Mouse (Mus musculus): Measurements from ENCODE around the gene Gbp9. TPM values are rescaled to one million over a fixed set of nuclear protein-coding genes. Genes with fewer than 3 reads are reported as not detected.

Gbp9 gene
- total and polyA plus RNA-seq, 3 experiments: 5.6 to 9.4 (median 7.4) TPM

GRCm38 (mm10) chr5:105032362-105032761, 107.0 kb downstream of the Gbp9 start:
- intact Hi-C loops (cut with DNase I): no loop called here
- Histone ChIP-seq H3K9ac (ENCODE audit: low read depth, low read length) (no peak overlapping the region), H3K4me1 (ENCODE audit: control insufficient read depth, insufficient read depth, low read length) (no peaks in the 10 kb centered on the region), H3K27me3 (ENCODE audit: control insufficient read depth, insufficient read depth, low read length) (no peaks in the 10 kb centered on the region), H3K27ac (no peak overlapping the region), H3K79me2 (replicated peaks; ENCODE audit: control insufficient read depth, insufficient read depth, low read length) (no peaks in the 10 kb centered on the region), H3K4me3 (no peak overlapping the region), H3K36me3 (ENCODE audit: control insufficient read depth, insufficient read depth, low read length) (no peaks in the 10 kb centered on the region)
- WGBS: 40% methylated on average over 2 of the region's 2 CpGs
- no peak for DNase-seq
- TF ChIP-seq EP300 (IDR thresholded peaks at IDR 0.05; ENCODE audit: insufficient read depth, low read depth, low read length): no peak
- TF ChIP-seq POLR2A (IDR thresholded peaks at IDR 0.05; ENCODE audit: insufficient read depth, low read depth, low read length): no peak

Other genes starting within 250 kb of the Gbp9 start
- under 1 TPM; 0.18 to 0.23 TPM for gene Abcg3, start 156.8 kb downstream of the Gbp9 start, total RNA-seq (2021)
- 0.26 and 0.27 TPM in 2 replicates for gene Abcg3, start 156.8 kb downstream of the Gbp9 start, polyA plus RNA-seq (2012; rRNA removed)
- gene Gbp8, start within 50 bp of the Gbp9 start, total RNA-seq (2021): under 1 TPM; 0.13 to 0.23 TPM
- 0.29 TPM in 2 replicates for gene Gbp8, start within 50 bp of the Gbp9 start, polyA plus RNA-seq (2012; rRNA removed)
- 10 to 100 TPM in 1 of 2 experiments, 1 to 10 TPM in 1; 4.6 to 11.5 TPM for gene Gbp4, start within 50 bp of the Gbp9 start, total RNA-seq (2021)
- gene Gbp4, start within 50 bp of the Gbp9 start, polyA plus RNA-seq (2012; rRNA removed): 7.8 and 10.4 TPM in 2 replicates
- gene Gbp10, start 100.0 kb upstream of the Gbp9 start, total RNA-seq (2021): 1 to 10 TPM in 1 of 2 experiments, under 1 TPM in 1; 0.93 to 1.7 TPM
- gene Gbp10, start 100.0 kb upstream of the Gbp9 start, polyA plus RNA-seq (2012; rRNA removed): 0.59 and 1.7 TPM in 2 replicates
- gene Gm43302, start 154.2 kb upstream of the Gbp9 start, total RNA-seq (2021): 1 to 10 TPM in 1 of 2 experiments, under 1 TPM in 1; 0.25 to 1.9 TPM
- gene Gm43302, start 154.2 kb upstream of the Gbp9 start, polyA plus RNA-seq (2012; rRNA removed): 3.0 and 4.5 TPM in 2 replicates
- gene Gbp6, start 154.2 kb upstream of the Gbp9 start, total RNA-seq (2021): 10 to 100 TPM; 14.3 to 22.0 TPM
- 4.9 and 5.9 TPM in 2 replicates for gene Gbp6, start 154.2 kb upstream of the Gbp9 start, polyA plus RNA-seq (2012; rRNA removed)

All from heart, adult 2 months (tissue).